Mouse (Mus musculus): ENCODE data around the gene Olfr26.
"Not testable (repeated sequence)": the region's sequence is repeated elsewhere in the genome, so short reads cannot be mapped to it uniquely, and the experiment has no call there.

Olfr26 gene

GRCm38 (mm10) chr9:38854760-38855159 is at the start of gene Olfr26:
TSS of gene Olfr26 (plus strand) at chr9:38855060.
- DNase-seq (ENCODE audit: low spot score): no peak

GRCm38 (mm10) chr9:38805696-38806095 is 49.2 kb upstream of the Olfr26 start:
- DNase-seq (ENCODE audit: low spot score): no peak

GRCm38 (mm10) chr9:38814314-38814713 is 40.5 kb upstream of the Olfr26 start, which contains the start of gene Olfr922:
TSS of gene Olfr922 (plus strand) at chr9:38814614.
- no peak for DNase-seq (ENCODE audit: low spot score)

GRCm38 (mm10) chr9:38815458-38815986 is 39.3 kb upstream of the Olfr26 start:
- DNase-seq (ENCODE audit: low spot score): no peak

DNA sequence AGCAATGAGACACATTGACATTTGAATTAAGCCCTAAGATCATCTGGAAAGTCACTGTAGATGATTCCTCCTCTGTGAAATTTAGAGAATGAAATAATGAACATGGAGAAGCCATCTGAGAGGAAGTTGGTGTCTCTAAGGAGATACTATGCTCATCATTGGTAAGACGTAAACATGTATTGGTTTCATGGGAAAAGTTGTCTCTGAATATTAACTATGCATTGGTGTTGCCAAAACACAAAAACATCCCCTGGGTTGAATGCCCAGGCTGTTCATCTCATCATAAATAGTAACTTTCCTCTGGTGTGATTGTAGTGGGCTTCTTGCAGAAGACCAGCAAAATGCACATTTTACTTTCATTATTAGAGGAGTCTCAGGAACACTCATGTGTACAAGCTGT is 28.6 kb upstream of the Olfr26 start, which contains the start of gene Olfr923:
TSS of gene Olfr923 (plus strand) at position 301 of the 400 bp plus-strand sequence.
- no peak for DNase-seq (ENCODE audit: low spot score)

DNA sequence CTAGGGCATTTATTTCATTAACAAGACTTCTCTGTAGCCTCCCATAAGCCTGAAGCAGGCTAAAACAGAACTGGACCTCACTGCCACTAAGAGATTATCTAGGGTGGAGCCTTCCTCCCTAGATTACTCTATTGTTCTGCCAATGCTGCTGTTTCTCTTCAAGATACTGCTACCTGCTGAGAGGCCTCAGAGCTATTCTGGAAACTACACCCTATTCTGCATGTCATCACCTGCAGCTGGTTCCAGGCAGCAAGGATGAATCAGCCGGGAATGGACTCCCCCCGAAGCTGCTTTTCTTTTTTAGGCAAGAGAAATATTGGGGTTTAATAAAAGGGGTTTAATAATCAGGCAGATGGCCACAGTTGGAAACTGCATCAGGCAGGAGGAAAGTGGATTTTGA is 21.8 kb upstream of the Olfr26 start:
- no peak for DNase-seq (ENCODE audit: low spot score)

DNA sequence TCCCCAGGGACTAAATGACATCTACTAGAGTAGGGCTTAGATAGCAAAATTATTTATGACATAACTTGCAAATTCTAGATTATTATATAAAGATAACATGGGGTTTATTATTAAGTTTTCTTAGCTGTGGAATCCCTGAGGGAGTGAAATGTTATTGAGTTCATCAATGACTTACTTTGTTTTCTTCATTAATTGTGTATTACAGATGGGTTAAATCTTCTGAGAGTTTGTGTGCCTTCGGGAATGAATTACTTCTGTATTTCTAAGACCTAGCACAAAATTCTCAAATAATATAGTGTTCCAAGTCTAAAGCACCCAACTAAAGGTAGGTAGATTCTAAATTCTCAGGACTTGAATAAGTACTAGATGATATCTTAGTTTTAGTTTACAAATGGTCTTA is 10.7 kb upstream of the Olfr26 start, which contains the start of gene Olfr924:
TSS of gene Olfr924 (plus strand) at position 301 of the 400 bp plus-strand sequence.
- no peak for DNase-seq (ENCODE audit: low spot score)

GRCm38 (mm10) chr9:38874880-38875279 is 20.0 kb downstream of the Olfr26 start:
- not testable (repeated sequence) for DNase-seq (ENCODE audit: low spot score)

DNA sequence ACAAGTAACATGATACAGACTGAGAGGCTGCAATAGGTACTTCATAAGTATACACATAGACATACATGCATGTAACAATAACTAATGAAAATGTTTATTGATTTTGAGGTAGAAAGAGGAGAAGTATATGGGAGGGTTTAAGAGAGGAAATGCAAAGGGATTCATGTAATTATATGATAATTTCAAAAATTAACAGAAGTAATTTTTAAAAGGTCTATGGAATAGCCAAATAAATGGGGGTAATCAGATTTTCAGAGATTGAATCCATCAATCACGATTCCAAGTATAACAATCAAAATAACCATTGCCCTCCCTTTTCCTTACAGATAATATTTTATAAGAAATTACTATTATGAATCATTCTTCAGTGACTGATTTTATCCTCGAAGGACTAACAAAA is 22.0 kb downstream of the Olfr26 start, which contains the start of gene Olfr926:
TSS of gene Olfr926 (plus strand) at position 301 of the 400 bp plus-strand sequence.
- DNase-seq (ENCODE audit: low spot score): no peak

All from testis, postnatal 14 days (tissue).